Mouse (Mus musculus): ENCODE results near the gene Lif. TPM values are rescaled to one million over a fixed set of nuclear protein-coding genes. Genes with fewer than 3 reads are reported as not detected.

The Lif gene
- total RNA-seq, 2 experiments from 2014 or later, result 1.3 to 2.1 TPM

DNA sequence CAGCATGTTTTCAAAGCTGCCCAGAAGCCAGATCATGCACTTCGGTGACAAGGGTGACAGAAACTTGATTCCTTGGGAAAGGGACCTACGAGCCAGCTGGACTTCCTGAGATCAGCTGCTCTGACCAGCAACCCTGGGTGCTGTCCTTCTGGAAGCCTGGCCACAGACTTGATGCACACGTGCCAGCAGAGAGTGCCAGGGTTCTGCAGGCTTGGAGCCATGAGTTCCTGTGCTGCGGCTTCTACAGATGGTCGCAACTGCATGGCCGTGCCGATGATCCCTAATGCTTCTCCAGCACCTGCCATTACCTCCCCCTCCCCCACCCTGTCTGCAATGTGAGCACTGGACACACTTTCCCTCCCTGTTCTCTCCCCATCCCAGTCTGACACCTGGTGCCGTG lies 28.9 kb upstream of the Lif start:
- no peak for DNase-seq (ENCODE audit: extremely low spot score in 1 of 2, low spot score in 1 of 2)

DNA sequence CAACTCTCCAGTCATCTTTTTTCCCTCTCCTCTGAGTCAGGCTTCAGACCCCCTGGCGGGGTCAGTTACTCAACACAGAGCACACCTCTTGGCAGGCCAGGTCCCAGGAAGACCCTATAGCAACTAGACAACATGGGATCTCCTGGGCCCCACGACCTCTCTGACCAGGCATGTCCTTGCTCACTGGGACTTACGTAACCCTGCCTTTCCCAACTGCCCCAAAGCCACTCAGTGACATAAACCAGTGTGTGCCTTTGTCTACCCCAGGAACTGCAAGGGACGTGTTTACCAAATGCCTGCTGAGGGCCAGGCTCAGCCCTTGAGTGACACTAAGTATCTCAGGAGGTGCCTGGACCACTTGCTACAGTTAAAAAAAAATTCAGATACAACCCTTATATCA lies 27.5 kb upstream of the Lif start:
- no peak for DNase-seq (ENCODE audit: extremely low spot score in 1 of 2, low spot score in 1 of 2)

DNA sequence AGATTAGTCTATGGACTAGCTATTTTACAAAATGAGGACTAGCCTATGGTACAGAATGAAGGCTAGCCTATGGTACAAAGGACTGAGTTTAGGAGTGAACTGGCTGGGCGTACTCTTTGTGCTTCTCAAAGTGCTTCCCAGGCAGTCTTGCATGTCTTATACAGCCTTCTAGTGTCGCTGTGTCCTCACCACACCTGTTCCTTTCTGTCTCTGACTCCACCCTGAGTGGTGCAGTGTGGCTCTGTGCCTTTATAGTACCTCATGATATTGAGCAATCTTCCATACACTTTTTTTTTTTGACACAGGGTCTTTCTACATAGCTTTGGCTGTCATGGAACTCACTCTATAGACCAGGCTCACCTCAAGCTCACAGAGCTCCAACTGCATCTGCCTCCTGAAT lies 25.9 kb upstream of the Lif start:
- DNase-seq (ENCODE audit: extremely low spot score in 1 of 2, low spot score in 1 of 2), result no peak

DNA sequence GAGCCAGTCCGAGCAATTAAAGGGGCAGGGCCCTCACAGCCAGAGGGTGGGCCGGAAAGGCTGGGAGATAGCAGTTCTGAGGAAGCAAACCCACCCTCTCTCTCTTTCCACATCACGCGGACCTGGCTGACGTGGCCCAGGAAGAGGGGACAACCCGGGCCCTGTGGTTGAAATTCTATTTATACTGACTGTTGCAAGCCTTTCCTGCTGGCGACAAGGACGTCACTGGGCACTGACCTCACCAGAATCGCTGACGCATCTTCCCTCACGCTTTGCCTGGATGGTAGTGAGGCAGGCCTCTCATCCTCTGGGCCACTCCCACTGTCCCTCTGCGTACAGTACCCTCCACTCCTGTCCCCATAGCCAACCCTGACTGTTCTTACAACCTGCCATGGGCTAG lies 24.7 kb upstream of the Lif start:
- no peak for DNase-seq (ENCODE audit: extremely low spot score in 1 of 2, low spot score in 1 of 2)

DNA sequence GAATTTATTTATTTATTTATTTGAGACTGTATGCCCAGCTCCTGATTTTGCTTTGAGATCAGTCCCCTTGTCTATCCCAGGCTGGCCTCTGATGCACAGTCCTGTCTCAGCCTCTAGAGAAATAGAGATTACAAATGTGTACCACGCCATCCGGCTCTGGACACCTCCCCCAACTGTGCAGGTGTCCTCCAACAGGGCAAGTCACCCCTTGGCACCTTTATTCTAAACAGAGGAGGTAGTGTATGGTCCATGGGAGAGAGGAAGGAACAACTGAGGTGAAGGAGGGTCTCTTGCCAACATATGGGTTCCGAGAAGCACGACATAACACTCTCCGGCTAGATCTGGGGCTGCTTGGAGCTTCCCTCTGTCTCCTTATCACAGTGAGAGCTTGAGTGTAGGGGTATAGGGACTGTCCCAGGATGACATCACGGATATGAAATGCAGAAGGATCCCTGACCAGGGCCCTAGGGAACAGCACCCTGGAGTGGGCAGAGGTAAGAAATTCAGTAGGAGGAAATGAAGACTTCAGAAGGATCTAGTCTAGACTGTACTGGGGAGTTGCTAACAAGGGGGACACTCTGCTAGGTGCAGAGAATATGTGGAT lies 22.2 kb upstream of the Lif start:
- no peak for DNase-seq (ENCODE audit: extremely low spot score in 1 of 2, low spot score in 1 of 2)

DNA sequence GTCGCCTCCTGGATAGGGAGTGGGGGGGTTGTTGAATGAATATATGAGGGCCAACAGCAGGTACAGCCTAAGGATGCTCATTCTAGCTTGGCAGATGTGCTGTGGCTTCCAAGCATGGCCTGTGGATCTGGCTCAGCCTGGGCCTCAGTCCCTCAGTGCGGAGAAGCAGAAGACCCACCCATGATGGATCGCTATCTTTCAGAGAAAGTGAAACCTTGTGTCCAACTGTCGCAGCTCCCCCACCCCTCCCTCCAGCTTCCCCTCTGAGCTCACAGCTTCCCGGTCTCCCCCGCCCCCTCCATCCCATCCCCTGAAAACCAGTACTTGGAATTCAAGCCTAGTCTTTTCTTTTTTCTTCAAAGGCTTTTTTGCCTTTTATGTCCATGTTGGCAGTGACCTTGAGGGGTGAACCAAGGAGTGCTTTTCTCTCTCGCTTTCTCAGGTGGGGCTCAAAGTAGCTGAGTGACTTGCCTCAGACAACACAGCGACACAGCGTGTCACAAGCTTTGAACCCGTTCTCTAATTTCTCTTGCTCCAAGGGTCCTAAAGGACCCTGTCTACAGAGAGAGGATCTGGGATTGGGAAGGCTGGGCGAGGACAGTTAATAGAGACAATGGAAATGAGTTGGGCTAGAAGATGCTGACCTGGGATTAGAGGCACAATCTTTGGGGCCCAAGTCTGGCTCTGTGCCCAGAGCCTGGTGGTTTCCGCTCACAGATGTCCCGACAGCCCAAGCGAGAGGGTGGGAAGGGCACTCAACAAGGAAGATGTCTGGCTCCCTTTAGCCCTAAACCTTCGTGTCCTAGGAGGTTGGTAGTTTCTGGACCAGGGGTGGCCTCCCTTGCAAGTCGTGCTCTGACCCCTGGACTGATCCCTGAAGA lies 21.5 kb upstream of the Lif start, which contains the start of gene Osm:
Gene Osm, plus strand, starts transcription at position 756 of the 881 bp plus-strand sequence.
- DNase-seq (ENCODE audit: extremely low spot score in 1 of 2, low spot score in 1 of 2), result no peak

DNA sequence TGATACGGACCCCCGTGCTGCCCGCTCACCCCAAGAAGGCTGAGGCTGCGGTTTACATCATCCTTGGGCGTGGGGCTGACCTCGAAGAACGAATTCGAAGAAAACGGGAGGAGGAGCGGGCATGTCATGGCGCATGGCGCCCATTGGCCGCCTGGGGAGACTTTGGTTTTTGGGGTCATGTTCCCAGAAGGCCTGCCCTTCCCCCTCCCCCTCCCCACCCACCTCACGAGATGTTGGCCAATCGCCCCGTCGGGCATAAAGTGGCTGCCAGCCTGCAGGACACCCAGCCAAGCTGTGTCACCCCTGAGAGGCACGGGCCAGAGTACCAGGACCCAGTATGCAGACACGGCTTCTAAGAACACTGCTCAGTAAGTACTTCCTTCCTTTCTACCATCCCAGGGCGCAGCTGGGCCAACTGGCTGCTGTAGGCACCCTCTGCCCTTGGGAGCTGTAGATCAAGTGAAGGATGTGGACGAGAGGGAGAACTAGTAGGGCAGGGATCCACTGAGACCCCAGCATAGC lies 20.8 kb upstream of the Lif start:
- no peak for DNase-seq (ENCODE audit: extremely low spot score in 1 of 2, low spot score in 1 of 2)

DNA sequence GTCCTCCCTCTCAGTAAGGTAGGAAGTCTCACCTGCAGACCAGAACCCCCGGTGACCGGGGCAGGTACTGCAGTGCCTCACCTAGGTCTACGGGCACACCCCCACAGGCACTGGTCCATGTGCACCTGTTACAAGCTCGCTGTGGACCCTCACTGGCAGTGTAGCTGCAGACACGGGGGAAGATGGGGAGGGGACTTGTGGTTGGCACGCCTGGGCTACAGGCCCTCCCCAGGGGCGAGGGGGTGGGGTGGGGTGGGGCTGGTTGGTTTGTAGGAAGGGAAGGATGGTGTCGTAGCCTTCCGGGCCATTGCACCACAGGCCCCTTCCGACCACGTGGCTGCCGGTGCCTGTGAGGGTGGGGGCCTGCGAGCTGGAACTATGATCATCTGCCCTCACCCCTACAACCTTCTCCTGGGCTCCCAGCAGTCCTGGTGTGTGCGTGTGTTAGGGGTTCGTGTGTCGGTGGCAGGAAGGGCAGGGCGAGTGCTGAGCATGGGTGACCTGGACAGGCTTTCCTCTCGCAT lies 19.9 kb upstream of the Lif start:
- DNase-seq (ENCODE audit: extremely low spot score in 1 of 2, low spot score in 1 of 2), result no peak

DNA sequence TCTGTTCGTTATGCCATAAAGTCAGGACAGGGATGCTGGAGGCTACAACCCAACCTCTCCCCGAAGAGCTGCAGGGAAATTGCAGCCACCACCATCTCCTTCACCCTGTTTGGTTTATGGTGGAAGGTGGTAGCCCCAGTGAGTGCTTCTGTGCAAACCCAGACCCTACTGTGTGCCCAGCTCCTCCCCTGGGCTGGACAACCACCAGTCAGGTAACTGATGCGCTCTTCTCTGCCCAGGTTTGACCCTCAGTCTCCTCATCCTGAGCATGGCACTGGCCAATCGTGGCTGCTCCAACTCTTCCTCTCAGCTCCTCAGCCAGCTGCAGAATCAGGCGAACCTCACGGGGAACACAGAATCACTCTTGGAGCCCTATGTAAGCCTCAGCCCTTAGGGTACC lies 19.2 kb upstream of the Lif start:
- no peak for DNase-seq (ENCODE audit: extremely low spot score in 1 of 2, low spot score in 1 of 2)

DNA sequence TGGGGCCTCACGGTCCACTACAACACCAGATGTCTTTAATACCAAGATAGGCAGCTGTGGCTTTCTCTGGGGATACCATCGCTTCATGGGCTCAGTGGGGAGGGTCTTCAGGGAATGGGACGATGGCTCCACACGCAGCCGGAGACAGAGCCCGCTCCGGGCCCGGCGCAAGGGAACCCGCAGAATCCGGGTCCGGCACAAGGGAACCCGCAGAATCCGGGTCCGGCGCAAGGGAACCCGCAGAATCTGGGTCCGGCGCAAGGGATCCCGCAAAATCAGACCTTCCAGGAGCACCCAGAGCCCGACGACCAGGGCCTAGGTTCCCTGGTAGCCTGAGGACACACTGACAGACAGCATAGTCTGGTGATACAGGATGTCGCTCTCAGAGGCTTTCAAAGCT lies 17.7 kb upstream of the Lif start:
- no peak for DNase-seq (ENCODE audit: extremely low spot score in 1 of 2, low spot score in 1 of 2)

DNA sequence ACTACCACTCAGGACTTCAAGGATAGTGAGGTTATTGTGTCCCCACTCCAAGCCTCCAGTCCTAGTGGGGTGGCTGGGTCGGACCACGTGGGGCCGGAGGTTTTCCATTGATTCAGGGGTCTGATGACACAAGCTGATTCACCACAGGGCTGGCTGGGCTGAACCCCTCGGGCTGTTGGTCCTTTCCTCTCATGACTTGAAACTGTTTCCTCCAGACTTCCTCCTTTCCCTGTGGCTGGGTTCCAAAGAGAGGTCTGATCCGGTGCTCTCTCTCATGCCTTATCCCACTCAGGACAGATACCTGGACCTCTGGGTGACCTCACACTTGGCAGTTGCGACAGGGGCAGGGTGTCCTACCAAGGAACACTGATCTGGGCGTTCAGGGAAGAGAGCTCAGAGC lies 17.2 kb upstream of the Lif start:
- DNase-seq (ENCODE audit: extremely low spot score in 1 of 2, low spot score in 1 of 2), result no peak

DNA sequence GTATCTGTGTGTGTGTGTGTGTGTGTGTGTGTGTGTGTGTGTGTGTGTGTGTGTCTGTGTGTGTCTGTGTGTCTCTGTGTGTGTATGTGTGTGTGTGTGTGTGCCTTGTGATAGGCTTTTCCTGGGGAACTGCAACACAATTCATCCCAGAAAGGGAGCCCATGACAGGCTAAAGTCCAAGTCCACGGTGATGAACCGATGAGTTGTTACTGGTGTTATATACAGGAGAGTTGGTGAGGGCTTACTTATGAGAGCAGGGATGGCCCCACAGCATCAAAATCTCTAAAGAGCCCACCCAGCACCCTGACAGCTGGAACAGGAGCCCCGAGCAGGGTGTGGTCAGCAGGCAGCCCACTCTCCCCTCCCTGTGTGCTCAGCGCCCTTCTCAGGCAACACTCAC lies 16.2 kb upstream of the Lif start:
- no peak for DNase-seq (ENCODE audit: extremely low spot score in 1 of 2, low spot score in 1 of 2)

DNA sequence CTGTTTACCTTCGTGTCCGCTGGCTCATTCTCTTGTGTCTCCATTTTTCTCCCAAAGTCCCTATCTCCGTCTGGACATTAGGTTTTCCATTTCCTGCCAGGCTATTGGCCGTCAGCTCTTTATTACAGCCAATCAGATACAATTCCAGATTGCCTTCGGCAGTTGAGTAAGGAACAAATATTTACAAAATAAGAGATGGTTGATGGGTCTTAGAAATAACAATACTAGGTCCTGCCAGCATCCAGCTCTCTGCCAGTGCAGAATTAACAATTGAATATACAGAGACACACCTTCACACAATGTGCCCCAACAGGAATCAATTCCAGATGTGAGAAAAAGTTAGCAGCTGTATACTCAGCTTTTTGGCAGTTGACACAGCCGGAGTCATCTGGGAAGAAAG lies 11.2 kb upstream of the Lif start:
- no peak for DNase-seq (ENCODE audit: extremely low spot score in 1 of 2, low spot score in 1 of 2)

DNA sequence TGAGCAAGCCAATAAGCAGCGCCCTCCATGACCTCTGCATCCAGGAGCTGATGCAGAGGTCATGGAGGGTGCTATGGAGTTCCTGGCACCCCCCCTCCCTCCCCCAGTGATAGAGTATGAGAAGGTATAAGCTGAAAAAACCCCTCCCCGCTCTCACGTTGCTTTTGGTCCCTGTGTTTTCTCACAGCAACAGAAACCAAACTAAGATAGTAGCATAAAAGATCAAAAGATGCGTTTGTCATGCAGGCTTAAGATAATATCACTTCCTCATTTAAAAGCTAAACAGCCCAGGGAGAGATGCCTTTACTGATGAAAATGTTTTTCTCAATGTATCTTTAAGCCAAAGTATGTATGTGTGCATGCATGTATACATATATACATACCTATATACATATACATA lies 10.7 kb upstream of the Lif start:
- no peak for DNase-seq (ENCODE audit: extremely low spot score in 1 of 2, low spot score in 1 of 2)

DNA sequence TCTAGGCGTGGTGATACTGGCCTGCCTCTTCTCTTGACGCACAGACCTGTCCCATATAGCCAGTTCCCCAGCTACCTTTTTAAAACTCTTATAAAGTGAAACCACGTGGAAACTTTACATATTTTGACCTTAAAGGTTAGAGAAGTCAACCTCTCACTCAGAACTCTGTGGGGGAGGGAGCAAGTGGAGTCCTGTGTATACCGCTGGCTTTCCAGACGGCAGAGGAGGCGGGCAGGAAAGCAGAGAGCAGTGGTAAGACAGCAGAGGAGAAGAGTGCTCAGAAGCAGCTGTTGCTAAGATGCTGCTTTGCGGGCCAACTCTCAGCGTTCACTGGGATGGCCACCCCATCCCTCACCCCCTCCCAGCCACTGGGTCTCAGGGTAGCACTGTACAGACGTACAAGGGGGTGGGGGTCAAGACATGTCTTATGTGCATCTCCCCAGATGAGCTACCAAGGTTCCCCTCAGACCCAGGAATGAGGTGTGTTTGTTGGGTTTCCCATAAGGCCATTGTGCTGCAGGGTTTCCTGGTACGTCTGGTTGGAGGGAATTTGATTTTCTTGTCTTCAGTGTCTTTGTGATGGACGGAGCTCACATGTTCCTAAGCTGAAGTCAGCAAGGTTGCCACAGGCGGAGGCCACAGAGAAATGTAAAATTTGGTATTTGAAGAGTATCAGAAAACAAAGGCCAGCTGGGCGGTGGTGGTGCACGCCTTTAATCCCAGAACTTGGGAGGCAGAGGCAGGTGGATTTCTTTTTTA lies 10.0 kb upstream of the Lif start:
- DNase-seq (ENCODE audit: extremely low spot score in 1 of 2, low spot score in 1 of 2), result no peak

DNA sequence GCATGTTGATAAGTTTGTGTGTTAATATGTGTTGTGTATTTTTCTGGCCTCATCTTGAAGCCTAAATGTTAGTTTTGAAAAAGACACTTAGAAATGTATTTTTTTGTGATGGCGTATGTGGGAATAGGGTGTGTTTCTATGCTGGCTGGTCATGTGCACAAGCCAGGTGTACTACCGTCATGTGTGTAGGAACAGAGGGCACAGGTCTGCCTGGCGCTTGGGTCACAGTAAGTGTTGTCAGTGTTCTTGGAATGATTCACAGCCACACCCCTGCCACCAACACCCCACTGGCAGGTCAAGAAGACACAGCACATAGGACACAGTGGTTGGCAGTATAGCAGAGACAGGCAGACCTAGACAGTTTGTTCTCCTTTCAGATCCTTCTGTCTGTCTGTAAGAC lies 8.2 kb upstream of the Lif start:
- no peak for DNase-seq (ENCODE audit: extremely low spot score in 1 of 2, low spot score in 1 of 2)

DNA sequence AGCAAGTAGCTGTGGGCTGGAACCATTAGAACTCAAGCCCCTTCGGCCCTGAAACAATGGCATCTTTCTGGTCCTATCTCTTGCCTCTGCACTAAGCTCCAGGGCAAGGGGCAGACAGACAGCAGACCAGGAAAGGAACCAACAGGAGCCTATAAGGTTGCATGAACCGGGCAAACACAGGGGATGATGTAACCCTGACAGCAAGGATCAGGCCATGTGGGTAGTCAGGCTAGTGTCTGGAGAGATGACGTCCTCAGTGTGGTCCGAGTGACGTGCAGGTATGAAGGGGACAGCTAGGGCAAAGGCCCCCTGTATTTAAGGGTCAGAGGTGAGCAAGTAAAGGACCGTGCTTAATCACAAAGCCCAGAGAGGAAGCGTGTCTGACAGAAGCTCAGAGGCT lies 7.1 kb upstream of the Lif start:
- DNase-seq (ENCODE audit: extremely low spot score in 1 of 2, low spot score in 1 of 2), result no peak

DNA sequence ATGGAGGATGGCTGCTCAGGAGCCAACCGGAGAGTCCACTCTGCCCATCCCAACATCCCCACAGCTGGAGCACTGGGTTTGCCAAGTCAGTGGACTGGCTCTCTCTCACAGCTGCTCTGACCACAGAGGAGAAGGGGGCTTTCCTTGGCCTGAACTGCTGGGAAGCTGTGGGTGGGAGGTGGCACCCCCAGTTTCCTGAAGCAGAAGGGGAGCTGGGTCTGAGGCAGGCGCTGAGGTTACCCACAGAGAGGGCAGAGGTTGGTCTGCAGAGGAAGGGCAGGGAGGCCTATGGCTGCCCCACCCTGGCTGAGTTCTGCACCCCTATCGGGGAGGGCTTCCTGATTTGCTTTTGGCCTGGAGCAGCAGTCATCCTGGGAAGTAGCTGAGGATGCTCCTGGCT lies 6.0 kb upstream of the Lif start:
- DNase-seq (ENCODE audit: extremely low spot score in 1 of 2, low spot score in 1 of 2), result no peak

DNA sequence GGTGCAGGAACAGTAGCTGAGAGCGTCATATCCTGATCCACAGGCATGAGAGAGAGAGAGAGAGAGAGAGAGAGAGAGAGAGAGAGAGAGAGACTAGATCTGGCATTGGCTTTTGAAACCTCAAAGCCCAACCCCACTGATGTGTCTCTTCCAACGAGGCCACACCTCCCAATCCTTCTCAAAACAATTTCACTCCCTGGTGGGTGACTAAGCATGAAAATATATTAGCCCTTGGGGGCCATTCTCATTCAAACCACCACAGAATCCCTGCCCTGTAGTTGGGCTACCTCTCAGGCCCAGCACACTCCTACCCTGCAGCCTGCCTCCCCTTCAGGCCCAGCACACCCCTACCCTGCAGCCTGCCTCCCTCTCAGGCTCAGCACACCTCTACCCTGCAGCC lies 4.5 kb upstream of the Lif start:
- no peak for DNase-seq (ENCODE audit: extremely low spot score in 1 of 2, low spot score in 1 of 2)

DNA sequence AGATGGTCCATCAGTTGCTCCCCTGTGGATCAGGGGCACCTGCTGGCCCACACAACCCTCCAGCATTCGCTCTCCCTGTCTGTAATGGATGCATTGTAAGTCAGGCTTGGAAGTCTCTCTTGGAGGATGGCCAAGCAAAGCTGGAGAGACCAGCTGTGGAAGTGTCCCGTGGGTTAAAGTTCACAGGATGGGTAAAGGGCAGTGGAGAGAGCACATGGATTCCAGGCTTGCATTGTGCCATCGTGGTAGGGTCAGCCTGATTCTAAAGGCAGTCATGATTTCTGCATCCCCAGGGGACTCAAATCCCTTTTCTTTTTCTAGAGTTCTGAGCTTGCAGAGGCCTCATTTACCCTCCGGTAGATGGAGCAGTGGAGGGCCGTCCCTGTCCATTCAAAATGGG lies 399 bp downstream of the Lif start:
- no peak for DNase-seq (ENCODE audit: extremely low spot score in 1 of 2, low spot score in 1 of 2)

DNA sequence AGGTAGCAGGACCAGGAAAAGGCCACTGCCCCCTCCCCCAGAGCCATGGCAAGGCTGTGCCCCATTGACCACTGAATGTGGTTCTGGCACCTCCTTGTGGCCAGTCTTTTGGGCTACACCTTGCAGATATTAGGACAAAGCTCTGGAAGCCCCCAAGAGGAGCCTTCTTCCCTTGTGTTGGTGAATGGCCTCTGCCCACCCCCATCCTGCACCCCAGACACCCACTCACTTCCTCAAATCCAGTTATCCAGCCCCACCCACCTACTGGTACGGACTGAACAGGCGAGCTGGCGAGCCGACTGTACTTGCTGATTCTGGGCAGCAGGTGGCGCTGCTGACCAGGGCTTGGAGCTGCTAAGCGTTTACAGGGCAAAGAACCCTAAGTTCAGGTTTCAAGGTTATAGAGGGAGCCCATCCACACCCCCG lies 1.3 kb downstream of the Lif start:
- DNase-seq (ENCODE audit: extremely low spot score in 1 of 2, low spot score in 1 of 2), result peak; percentile 89 to 94
